Mouse (Mus musculus) urinary bladder, adult 18-20 months (tissue): Measurements from ENCODE around the gene Gm2564.
"Not testable (repeated sequence)": the region's sequence is repeated elsewhere in the genome, so short reads cannot be mapped to it uniquely, and the experiment has no call there.

Experiments
- DNase-seq, 2 experiments: peaks; one replicate each; pipeline ENCODE4 v3.0.0; 2022; ENCODE audit warnings: low spot score in 2 of 2, mixed read lengths in 2 of 2

The Gm2564 gene

DNA sequence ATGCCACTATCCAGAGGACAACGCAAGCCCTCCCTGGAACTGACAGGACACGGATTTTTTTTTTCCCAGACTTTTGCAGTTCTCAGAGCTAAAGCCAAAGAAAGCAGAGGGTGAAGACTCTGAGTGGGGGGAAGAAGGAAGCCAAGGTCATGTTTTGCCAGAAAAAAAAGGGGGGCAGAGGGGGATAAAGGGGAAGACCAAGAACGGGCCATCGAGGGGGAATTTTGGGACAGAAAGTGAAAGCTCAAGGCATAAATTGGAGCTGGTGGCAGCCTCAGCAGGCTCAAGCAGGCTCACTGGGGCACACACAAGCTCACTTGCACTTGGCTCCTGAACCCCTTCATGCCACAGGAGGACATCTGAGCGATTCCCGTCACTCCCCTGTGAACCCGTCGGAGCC, at the start of gene Gm2564:
Gm2564 (plus strand) TSS at position 301 of the 400 bp plus-strand sequence.
- not testable (repeated sequence) for DNase-seq

DNA sequence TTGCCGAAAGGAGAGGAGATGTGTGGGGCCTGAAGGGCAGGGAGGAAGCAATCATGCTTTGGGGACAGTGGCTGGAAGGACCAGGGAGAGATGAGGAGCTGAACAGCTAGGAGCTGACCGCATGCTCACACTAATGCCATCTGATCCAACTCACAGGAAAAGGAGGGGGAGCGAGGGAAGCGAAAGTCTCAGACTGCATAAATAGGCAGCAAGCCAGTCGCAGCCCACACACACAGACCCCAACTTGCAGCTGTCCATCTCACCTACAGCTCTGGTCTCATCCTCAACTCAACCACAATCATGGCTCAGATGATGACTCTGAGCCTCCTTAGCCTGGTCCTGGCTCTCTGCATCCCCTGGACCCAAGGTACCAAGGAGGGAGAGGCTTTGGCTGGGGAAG, 17.6 kb upstream of the Gm2564 start, which contains the start of gene Gm10591:
Gm10591 (plus strand) TSS at position 301 of the 400 bp plus-strand sequence.
- not testable (repeated sequence) for DNase-seq

GRCm38 (mm10) chr4:42654951-42655350, 25.4 kb downstream of the Gm2564 start, which contains the start of gene Ccl27b:
Ccl27b (plus strand) TSS chr4:42655251.
- DNase-seq: not testable (repeated sequence)

- not testable (repeated sequence) for DNase-seq
These were observed 32.3 kb downstream of the Gm2564 start, which contains the start of gene Il11ra2 for GRCm38 (mm10) chr4:42661793-42662192. Il11ra2 (minus strand) TSS chr4:42661893.

GRCm38 (mm10) chr4:42675415-42675814, 45.9 kb downstream of the Gm2564 start:
- not testable (repeated sequence) for DNase-seq

- DNase-seq: not testable (repeated sequence)
These were observed 49.8 kb downstream of the Gm2564 start for GRCm38 (mm10) chr4:42679365-42679764.

DNA sequence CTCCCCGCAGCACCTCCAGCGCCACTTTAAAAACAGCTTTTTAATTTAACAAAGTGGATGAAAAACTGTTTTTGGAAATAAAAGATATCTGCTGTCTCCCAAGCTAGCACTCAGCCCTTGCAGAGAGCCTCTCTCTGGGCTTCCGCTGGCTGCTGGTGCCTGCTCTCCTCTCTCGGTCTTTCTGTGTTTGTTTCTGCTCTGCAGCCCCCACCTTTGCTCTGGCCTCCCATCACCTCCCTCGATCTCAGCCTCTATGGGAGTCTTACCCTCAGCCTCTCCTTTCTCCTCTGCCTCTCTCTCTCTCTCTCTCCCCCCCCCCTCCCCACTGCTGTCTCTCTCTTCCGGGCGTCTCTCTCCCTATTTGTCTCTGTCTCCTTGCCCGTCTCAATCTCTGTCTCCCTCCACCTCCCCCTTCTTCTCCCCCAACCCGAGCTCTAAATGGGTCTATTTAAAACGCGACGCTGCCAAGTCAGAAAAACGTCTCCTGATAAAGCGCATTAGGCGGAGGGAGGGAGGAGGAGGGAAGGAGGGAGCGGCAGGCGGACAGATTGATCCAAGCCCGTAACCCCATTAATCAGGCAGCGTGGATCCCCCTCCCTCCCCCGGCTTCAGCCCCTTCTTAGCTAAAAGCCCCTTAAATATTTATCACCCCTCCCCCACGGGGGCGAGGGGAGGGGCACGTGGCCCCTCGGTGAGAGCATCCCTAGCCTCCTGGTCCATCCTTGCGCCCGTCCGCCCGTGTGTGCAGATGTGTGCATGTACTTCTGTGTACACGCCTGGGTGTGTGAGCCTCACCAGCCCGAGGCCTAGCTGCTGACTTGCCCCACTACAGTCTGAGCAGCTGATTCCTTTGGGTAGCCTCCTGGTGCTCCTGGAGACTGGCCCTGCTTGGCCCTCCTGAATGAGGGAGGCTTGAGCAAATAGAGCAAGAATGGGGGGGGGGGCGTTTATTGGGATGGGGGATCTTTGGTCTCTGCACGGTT, 51.1 kb downstream of the Gm2564 start:
- not testable (repeated sequence) for DNase-seq
